Mouse (Mus musculus): Measurements from ENCODE around the gene Acer3.
A peak's percentile ranks its signal among the peaks of the same experiment; 100 is the strongest.

The Acer3 gene

DNA sequence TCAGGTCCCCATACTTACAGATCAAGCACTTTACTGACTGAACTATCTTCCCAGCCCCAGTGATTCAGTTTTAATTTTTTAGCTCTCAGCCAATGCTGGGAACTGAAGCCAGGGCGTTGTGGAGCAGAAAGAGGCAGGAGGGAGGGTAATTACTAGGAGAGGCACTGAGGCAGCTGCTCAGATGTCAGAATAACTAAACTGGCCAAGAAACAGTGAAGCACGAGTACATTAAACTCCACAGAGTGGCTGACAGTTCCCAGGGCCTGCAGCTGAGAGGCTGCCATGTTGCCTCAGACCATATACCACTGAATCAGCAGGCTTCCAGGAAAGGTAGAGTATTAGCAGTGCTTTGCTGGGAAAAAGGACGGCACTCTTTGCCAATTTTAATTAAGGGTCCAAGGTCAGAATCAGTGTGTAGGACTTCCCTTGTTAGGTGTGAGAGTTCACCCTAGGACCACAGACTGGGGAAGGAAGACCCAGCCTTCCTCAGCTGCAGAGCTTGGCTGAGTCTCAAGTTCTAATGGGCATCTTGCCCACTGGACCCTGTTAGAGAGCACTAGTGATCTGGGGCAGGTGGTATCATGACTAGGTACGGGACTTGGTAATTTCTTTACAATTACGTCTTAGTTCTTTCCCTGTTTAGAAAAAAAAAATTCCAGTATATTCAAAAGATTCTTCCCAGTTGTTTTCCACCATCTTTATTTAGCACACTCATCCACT is 11.8 kb upstream of the Acer3 start:
- no peak for DNase-seq (ENCODE audit: low spot score in 2 of 2)

DNA sequence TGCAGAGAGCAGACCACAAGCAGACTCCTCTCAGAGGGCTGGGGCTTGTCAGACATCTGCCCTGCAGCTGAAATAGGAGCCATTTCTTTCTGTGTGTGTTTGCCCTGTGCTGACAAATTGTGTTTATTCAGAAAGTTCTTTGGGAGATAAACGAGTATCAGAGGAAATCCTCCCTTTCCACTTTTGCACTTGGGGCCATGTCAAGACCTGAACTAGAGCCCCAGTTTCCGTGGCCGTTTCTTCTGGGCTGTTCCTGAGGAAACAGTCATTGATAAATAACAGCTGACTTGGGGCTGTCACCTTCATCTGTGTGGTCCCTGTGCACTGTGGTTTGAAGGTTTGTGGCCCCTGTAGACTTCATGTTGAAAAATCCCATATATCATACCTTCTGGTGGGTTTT is 10.9 kb upstream of the Acer3 start:
- no peak for DNase-seq (ENCODE audit: low spot score in 2 of 2)

DNA sequence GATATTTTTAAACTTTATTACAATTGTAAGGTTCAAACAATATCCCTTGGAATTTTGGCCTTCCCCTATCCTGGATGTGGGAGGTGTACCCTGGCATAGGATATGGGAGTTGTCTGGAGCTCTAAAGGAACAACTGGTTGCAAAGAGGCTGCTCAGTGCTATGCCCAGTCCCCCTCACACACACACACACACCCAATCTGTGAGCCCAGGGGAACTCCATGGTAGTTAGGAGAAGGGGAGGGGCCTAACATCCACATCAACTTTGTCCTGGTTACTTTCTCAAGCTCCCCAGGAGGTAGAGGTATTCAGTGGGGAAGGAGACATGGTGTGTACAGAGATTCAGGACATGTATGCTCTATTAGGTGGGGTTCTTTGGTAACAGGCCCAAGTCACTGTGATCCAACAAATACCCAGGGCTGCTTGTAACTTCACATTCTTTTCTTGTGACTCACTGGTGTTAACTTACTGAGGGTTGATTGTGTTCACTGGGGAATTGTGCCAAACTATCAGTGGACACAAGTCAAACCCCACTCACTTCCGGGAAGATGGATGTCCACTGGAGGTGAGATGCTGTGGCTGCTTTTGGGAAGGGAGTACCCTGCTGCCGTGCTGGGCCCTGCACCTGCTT is 9.5 kb upstream of the Acer3 start:
- DNase-seq (ENCODE audit: low spot score in 2 of 2), result no peak

DNA sequence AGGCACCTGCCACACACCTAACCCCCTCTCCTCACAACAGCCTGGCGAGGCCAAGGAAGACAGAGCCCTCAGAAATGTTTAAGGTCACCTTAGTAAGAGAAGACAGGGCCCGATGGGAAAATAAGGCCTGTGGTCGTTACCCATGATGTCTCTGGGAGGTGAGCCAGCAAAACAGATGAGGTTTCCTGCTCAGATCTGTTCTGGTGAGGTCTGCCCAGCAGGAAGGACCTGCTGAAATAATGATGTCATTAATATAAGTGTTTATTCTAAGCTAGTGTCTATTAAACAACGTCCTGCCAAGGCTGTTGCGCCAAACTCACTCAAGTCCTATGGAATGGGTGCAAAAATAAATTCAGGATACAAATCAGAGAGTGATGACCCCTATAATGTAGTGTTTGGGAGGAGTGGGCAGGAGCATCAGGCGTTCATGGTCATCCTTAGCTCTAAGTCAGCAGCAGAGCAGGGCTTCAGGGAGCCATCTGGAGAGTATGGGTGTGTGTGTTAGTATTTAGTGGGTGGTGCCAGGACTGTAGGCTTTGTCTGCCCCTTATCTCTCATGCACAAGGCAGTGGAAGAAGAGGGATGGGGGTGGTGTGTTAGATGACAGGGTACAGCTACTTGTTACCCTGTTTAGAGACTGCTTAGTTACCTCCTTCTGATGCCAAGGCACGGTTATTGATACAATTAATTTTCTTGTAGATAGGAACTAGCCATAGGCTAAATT is 8.8 kb upstream of the Acer3 start:
- no peak for DNase-seq (ENCODE audit: low spot score in 2 of 2)

DNA sequence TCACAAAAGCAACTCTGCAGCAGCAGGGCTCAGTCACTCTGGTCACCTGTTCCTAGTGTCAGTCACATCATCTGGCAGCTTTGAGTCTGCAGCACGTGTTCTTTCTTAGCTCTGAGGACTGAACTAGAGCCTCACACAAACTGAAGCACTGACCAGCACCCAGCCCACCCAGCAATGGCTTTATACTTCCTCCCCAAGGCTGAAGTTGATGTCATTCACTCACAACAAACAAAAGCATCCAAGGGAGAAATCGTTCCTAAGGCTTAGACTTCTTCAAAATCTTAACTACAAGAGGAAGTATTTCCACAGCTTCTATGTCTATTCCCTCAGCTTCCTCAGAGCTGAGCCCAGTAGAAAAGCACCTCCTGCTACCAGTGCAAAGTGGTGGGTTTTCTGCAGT is 7.3 kb upstream of the Acer3 start:
- no peak for DNase-seq (ENCODE audit: low spot score in 2 of 2)

DNA sequence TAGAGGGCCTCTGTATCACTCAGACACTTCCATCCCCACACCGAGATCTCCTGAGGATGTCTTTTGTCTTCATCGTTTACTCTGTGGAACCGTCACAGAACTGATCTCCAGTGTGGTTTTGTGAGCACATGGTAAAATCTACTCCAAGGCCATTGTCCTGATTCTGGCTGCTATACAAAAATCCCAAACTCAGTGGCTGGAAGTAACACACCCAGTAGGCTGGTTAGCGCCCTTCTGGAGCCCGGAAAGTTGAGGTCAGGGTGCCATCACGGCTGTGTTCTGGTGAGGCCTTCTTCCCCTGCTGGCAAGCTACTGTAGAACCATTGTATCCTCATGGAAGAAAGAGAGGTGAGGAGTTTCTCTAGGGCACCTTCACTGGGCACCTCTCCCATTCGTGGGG is 5.0 kb upstream of the Acer3 start:
- no peak for DNase-seq (ENCODE audit: low spot score in 2 of 2)

DNA sequence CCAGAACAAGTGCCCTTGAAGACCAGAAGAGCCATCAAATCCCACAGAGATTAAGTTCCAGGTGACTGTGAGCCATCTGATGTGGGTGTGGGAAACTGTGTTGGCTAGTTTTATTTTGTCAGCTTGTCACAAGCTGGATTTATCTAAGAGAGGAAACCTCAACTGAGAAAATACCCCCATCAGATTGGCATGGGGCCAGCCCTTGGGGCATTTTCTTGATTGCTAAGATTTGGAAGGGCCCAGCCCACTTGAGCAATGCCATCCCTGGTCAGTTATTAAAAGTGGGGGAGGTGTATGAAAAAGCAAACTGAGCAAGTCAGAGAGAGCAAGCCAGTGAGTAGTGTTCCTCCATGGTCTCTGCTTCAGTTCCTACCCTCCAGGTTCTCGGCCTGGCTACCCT is 3.2 kb upstream of the Acer3 start:
- no peak for DNase-seq (ENCODE audit: low spot score in 2 of 2)

DNA sequence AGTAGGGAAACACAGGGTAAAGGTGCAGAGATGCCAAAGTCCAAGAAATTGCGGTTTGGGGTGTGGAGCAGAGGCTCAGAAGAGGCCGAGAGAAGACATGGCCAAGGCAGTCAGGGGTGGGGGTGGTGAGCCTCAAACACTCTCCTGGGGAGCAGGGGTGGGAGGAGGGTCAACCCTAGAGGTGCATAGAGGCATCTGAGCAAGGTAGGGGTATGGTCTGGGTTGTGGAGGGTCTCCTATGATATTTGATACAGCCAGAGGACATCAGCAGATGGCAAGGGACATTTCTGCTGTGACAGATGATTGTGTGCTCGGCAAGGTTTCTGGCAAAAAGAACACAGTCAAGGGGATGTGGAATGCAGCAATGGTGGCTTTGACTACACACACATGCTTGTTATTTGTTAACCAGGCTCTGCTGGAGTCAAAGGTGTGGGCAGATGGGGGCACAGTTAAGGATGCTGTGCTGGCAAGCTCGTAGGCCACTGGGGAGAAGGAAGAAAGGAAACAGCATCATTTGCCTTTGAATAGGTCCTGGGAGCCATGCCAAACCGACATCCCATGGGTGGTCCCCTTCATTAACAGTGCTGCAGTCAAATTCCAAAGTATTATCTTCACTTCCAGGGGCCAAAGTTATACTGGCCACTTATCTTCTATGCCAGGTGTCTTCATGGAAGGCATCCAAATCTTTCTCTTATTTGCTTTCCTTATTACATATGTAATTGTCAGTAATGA is 2.4 kb upstream of the Acer3 start:
- no peak for DNase-seq (ENCODE audit: low spot score in 2 of 2)

DNA sequence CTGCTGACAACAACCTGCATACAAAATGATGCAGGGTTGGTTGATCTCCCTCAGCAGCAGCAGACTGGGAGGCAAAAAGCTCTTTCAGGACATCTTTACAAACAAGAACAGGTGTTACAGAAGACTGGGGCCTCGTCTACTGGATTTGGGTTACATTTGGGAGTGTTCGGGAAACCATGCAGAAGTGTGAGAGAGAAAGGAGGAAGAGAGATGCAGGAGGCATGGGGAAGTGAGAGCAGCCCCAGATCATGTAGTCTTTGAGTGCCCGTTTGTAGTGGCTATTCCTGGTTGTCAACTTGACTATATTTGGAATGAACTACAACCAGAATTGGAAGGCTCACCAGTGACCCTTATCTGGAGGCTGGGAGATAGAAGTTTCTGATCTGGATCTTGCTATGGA is 1.4 kb upstream of the Acer3 start:
- DNase-seq (ENCODE audit: low spot score in 2 of 2), result no peak

DNA sequence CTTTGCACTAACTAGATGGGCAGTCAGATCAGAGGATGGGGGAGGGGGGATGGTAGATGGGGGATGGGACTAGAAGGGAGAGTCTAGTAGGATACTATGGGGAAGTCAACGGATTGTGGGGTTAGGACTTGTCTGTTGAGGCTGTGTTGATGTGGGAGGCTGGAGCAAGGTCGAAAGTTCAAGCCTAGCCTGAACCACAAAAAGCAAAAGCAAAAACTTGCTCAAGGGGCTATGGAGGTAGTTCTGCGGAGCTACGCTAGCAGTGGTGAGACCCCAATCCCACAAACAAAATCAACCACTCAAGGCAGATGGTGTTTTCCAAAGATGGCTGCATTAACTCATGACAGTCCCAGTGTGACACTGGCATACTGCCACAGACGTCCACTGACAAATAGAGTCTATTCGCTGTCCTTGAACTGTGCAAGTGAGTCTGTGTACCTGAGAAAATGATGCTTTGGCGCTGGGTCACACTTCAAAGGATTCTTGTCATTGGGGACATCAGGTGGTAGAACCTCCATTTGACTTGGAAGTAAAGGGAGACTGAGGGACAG is 927 bp downstream of the Acer3 start:
- no peak for DNase-seq (ENCODE audit: low spot score in 2 of 2)

DNA sequence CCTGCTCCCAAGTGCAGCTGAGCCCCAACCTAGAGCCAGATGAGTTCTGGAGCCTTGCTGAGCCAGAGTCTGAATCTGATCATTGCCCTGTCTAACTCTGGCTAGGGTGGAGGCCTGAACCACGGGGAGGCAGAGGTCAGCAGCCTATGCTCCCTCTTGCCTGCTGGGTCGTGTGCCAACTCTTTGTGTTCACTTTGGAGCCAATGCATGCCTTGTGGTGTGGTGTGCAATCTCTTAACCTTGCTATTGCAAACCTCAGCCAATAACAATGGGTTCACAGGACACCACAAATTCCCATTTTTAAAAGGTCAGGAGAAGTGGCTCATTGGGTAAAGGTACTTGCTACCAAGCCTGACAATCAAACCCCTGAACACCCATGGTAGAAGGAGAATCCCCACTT is 4.4 kb downstream of the Acer3 start:
- no peak for DNase-seq (ENCODE audit: low spot score in 2 of 2)

DNA sequence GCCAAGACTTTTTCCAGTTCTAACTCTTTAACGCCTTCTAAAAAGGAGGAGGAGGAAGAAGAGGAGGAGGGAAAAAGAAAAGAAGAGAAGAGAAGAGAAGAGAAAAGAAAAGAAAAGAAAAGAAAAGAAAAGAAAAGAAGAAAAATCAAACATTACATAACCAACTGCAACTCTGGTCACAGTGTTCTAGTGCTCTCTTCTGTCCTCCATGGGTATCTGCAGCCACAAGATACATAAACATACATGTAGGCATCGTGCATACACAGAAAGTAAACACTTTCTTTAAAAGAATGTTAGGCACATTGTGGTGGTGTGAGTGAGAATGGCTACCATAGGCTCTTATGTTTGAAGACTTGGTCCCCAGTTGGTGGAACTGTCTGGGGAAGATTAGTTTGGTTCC is 5.9 kb downstream of the Acer3 start:
- DNase-seq (ENCODE audit: low spot score in 2 of 2), result no peak

DNA sequence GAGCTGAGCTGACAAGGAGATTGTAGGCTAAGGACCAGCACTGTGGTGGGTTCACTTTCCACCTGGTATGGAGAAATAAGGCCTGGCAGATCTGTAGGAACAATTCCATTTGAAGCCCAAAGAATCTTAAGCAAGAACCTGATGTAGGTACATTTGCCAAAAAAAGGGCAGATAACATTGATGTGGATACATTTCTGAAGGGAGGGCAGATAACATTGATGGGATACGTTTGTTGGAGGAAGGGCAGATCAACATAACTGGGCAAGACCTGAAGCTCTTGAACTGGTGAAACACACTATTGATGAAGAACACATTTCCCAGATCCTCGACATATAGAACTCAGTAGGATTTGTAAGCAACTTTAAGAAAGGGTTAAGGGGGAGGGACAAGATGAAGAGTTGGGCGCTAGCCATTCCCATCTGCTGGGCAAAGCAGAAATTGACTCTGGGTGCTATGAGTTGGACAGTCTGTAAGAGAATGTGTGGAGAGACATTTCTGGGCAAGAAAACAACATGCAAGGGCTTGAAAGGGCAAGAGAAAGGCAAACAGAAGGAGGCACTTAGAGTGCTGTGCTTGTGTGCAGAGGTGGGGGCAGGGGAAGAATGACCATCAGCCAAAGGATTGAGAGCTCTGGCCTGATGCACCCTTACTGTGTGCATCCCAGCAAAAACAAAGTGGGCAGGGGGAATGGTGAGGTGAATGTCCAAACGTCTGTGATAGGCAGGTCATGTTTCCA is 8.7 kb downstream of the Acer3 start:
- DNase-seq (ENCODE audit: low spot score in 2 of 2), result no peak

DNA sequence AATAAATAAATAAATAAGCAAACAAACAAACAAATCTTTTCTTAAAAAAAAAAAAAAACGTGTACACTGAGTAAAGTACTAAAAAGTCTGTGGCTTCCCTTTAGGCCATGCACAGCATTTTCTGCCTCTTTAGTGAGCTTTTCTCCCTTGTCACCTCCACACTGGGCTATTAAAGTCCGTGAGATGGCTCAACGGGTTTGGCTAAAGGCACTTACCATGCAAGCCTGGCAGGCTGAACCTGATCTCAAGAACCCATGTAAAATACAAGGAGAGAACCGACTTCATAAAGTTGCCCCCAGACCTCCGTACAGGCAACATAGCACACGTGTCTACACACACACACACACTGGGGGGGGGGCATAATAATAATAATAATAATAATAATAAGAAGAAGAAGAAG is 10.7 kb downstream of the Acer3 start:
- no peak for DNase-seq (ENCODE audit: low spot score in 2 of 2)

DNA sequence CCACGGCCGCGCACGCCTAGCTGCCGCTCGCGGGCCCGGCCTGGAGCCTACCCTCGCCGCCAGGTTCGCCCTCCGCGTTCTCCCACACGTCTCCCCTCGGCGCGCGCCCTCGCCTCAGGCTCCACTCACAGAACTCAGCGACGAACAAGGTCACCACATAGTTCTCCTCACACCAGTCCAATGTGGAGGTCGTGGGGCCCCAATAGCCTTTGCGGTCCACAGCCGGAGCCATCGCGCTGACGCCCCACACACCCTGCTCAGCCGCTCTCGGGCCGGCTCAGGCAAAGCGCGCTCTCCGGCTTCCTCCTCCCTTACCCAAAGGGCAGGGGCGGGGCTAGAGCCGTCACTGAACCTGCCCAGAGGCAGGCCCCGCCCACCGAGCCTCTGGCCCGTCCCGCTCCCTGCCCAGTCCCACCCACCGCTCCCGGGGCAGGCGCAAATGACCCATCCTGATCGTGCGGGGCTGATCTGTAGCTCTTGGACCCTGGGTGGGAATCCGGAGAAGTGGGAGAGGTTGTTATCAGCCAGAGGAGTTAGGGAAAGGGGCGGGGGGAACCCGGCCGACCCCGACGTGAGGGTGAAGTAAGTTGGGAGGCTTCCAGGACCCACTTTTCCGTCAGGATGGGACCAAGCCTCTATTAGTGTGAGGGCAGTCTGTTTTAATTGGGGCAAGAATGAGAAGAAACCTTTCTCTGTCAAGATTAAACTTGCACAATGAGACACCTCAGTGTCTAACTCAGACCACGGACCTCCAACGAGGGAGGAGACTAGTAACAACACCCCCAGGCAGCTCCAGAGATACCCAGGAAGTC is 11.6 kb downstream of the Acer3 start:
- DNase-seq (ENCODE audit: low spot score in 2 of 2), result peak; percentile 90 to 94

DNA sequence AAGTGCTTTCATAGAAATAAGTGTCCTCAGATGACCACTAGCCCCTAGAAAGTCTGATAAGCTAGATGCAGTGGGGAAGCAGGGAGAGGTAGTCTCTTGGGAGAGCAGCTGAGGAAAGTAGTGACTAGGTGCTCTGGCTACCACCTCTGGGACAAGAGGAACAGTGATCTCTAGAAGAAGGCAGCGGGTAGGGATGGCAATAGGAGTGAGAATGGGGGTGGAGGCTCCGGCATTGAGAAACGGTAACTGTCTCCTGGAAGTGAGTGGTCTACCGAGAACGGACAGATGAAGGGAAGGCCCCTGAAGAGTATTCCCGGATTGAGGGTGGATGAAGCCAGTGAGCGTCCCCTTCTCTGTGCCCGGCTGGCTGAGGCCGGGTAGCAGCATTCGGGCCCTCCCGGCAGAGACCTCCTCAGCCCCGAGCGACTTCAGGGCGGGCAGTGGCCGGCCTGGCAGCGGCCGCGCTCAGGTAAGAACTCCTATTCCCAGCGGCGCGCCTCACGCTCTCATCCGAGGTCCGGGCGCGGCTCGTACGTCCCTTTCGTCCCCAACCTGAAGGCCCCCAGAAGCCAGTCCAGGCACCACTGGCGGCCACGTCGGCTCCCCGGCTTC is 12.3 kb downstream of the Acer3 start:
- no peak for DNase-seq (ENCODE audit: low spot score in 2 of 2)

DNA sequence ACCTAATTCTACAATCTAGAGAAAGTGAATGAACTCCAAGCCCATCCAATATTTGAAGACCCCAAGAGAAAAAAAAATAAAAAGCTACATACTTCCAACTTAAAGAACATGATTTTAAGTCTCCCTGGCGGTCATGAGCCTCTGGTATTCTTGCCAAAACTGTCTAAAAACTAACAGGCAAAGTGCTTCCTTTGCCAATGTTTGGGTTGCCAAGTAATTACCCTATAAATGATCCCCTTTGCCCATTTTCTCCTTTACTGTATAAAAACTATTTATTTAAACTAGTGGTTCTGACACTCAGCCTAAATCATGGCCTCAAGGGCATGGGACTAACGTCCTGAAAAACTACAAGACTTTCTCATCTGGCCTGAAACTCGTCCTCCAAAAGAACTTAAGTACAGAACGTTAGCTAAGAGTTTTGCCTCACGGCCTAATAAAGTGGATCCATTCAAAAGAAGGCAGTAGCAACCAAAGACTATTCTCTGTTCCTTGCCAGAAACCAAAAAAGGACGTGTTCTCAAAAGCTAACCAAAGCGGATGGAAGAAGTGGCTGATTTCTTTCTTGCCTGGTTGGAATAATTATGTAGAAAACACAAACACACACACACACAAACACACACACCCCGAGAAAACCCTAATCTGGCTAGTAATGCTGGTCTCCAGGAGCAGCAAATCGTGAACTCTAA is 12.9 kb downstream of the Acer3 start:
- no peak for DNase-seq (ENCODE audit: low spot score in 2 of 2)

DNA sequence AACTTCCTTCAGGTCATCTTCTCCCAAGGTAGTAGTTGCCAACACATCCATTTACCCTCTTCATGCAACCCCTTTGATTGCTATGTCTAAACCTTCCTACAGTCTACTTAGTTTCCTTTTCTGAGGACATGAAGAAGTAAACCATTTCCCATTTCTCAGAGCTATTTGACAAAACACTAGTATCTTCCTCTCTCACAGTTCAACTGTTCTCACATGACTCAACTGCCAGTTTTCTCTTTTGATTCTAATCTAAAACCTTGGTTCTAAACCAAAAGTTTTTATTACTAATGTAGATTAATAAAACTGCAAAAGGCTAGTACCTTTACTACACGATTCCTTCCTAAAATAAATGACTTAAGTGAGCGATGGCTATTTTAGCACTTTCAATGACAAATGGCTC is 13.6 kb downstream of the Acer3 start:
- no peak for DNase-seq (ENCODE audit: low spot score in 2 of 2)

DNA sequence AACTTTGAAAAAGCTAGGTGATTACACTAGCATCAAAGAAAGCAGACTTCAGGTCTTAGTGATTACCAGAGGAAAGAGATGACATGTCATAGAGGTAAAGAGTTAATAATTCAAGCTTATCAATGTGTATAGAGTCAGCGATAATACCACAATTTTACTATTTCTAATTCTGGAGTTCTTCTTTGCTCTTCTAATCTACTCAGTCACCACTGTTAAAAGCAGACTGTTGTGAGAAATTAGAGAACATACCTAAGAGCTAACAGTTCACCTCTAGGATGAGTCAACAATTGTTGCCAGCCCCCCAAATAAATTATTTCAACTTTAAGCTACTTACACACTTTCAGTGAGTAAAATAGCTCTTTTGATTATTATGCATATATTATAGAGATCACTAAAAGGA is 28.1 kb downstream of the Acer3 start:
- no peak for DNase-seq (ENCODE audit: low spot score in 2 of 2)

DNA sequence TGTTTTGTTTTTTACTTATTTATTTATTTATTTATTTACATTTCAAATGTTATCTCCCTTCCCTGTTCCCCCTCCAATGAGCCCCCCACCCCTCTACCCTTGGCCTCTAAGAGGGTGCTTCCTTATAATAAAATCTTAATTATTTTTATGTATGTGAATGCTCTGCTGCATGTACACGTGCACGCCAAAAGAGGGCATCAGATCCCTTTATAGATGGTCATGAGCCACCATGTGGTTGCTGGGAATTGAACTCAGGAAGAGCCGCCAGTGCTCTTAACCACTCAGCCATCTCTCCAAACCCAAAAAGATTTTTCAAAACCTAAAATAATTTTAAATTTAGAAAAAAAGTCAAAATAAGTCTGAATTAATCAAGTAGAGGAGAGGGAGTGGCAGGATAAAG is 31.4 kb downstream of the Acer3 start:
- DNase-seq (ENCODE audit: low spot score in 2 of 2), result no peak

Data from spleen, postnatal 14 days (tissue).